Mouse (Mus musculus) lung, embryonic 15.5 days (tissue): ENCODE results near the gene Map1lc3a. TPM values are rescaled to one million over a fixed set of nuclear protein-coding genes. Genes with fewer than 3 reads are reported as not detected.

Experiments
- polyA plus RNA-seq: library from polyadenylated mRNA; unstranded; fragments of >200 nt; fragmentation: Nextera tagmentation; extraction: Ambion mirVana; gene quantifications from 2 replicates; pipeline ENCODE4 v1.2.1, GENCODE M21; 2015

Gene Map1lc3a
- polyA plus RNA-seq, 1 experiment from 2014 or later = 182 TPM

Other genes with a start within 250 kb of the Map1lc3a start
- gene Ahcy, start 201.8 kb upstream of the Map1lc3a start, polyA plus RNA-seq = 61.9 and 62.3 TPM in 2 replicates
- gene Itch, start 142.8 kb upstream of the Map1lc3a start, polyA plus RNA-seq = 44.7 and 53.6 TPM in 2 replicates
- gene Dynlrb1, start 39.8 kb upstream of the Map1lc3a start, polyA plus RNA-seq = 360 and 372 TPM in 2 replicates
- gene Pigu, start 81.1 kb downstream of the Map1lc3a start, polyA plus RNA-seq = 47.5 and 52.2 TPM in 2 replicates
- gene Trp53inp2, start 104.8 kb downstream of the Map1lc3a start, polyA plus RNA-seq = 18.0 and 19.7 TPM in 2 replicates
- gene Ncoa6, start 197.6 kb downstream of the Map1lc3a start, polyA plus RNA-seq = 13.8 and 16.6 TPM in 2 replicates
- gene Acss2, start 241.7 kb downstream of the Map1lc3a start, polyA plus RNA-seq = 8.5 and 9.8 TPM in 2 replicates
- 3.9 and 4.3 TPM in 2 replicates for gene Ggt7, start 241.9 kb downstream of the Map1lc3a start, polyA plus RNA-seq